Mouse (Mus musculus) forebrain, embryonic 16.5 days (tissue): ENCODE results near the gene Slc8a3. TPM values are rescaled to one million over a fixed set of nuclear protein-coding genes. Genes with fewer than 3 reads are reported as not detected.
A peak's percentile ranks its signal among the peaks of the same experiment; 100 is the strongest.

Experiments
- ATAC-seq: fragments of 200-750 bp; cut with Nextera tagmentation; 2 replicates; pipeline ENCODE4 v1.8.0; 2017; ENCODE audit warnings: mild to moderate bottlenecking, moderate library complexity
- H3K27ac ChIP-seq: fragments of 300-500 bp; sonication (generic); 2 replicates; pipeline ENCODE4 v1.5.1; 2014; ENCODE audit warnings: low read length, control low read depth
- H3K27me3 ChIP-seq: fragments of 300-500 bp; sonication (generic); replicated peaks from 2 replicates; pipeline ENCODE4 v1.6.1; 2014; ENCODE audit warnings: low read length; ENCODE audit not compliant: control insufficient read depth, insufficient read depth
- H3K36me3 ChIP-seq: fragments of 300-500 bp; sonication (generic); 2 replicates; pipeline ENCODE4 v1.6.1; 2014; ENCODE audit not compliant: control insufficient read depth, insufficient read depth
- H3K4me1 ChIP-seq: fragments of 300-500 bp; sonication (generic); replicated peaks from 2 replicates; pipeline ENCODE4 v1.6.1; 2014; ENCODE audit warnings: low read length; ENCODE audit not compliant: control insufficient read depth, insufficient read depth
- H3K4me2 ChIP-seq: fragments of 300-500 bp; sonication (generic); 2 replicates; pipeline ENCODE4 v1.6.1; 2014; ENCODE audit warnings: mild to moderate bottlenecking, low read length, control low read depth
- H3K4me3 ChIP-seq: fragments of 300-500 bp; sonication (generic); replicated peaks from 2 replicates; pipeline ENCODE4 v1.5.1; 2014; ENCODE audit warnings: mild to moderate bottlenecking, low read length, control low read depth
- H3K9ac ChIP-seq: fragments of 300-500 bp; sonication (generic); replicated peaks from 2 replicates; pipeline ENCODE4 v1.6.1; 2014; ENCODE audit warnings: low read depth, low read length, control low read depth
- H3K9me3 ChIP-seq: fragments of 300-500 bp; sonication (generic); 2 replicates; pipeline ENCODE4 v1.6.1; 2016; ENCODE audit warnings: low read length; ENCODE audit not compliant: control insufficient read depth
- WGBS: fragments of 180-500 bp; shearing (Covaris S2); extraction: QIAGEN DNeasy Blood & Tissue Kit; methylation state at CpG from one replicate; pipeline ENCODE4 v1.1.7; 2014; 5-methylcytosine and 5-hydroxymethylcytosine counted together
- polyA plus RNA-seq: library from polyadenylated mRNA; unstranded; fragments of >200 nt; fragmentation: Nextera tagmentation; extraction: Ambion mirVana; gene quantifications from 2 replicates; pipeline ENCODE4 v1.2.1, GENCODE M21; 2015

Slc8a3 gene
- polyA plus RNA-seq, 1 experiment from 2014 or later, result 7.0 TPM

DNA sequence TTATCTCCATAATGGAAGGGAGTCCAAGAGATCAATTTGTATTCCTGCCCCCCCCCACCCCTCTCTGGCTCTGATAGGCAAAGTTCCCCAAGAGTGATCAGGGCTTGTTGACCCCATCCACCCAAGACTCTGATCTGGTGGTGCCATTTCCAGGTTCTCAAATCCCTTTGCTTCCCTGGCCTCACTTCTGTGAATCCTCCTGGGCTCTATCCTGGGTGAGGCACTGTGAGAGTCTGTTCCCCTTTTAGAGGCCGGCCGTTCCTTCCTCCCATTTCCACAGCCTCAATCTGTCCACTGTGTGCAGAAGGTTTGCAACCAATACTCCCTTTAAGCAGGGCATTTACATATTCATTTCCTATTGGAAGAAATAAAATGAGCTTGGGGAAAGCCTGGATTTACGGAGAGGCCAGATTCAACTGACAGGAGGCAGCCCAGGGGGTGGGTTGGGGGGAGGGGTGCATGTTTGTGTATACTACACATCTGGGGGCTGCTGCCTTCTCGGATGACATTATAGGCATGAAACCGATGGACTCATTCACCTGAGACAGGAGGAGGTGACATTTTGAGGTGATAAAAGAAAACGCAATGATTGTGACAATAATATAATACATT, 106.9 kb downstream of the Slc8a3 start:
- Histone ChIP-seq H3K27me3 (no peaks in the 10 kb centered on the region), H3K4me1 (peaks cover 29% of the 10 kb centered on the region), H3K4me3 (no peak overlapping the region), H3K9ac (no peak overlapping the region), H3K27ac (peak overlapping the region; percentile 52), H3K9me3 (no peaks in the 10 kb centered on the region), H3K36me3 (no peaks in the 10 kb centered on the region), H3K4me2 (no peak overlapping the region)
- 34% methylated on average over 6 of the region's 6 CpGs for WGBS
- ATAC-seq, result no peak

GRCm38 (mm10) chr12:81224843-81225242, 108.1 kb downstream of the Slc8a3 start:
- 56% methylated on average over 2 of the region's 2 CpGs for WGBS
- H3K27ac ChIP-seq, result no peak overlapping the region
- H3K36me3 ChIP-seq, result no peaks in the 10 kb centered on the region
- H3K9me3 ChIP-seq, result no peaks in the 10 kb centered on the region
- H3K9ac ChIP-seq, result no peak overlapping the region
- no peak overlapping the region for H3K4me2 ChIP-seq
- H3K4me3 ChIP-seq, result no peak overlapping the region
- ATAC-seq, result no peak
- peaks cover 29% of the 10 kb centered on the region for H3K4me1 ChIP-seq
- no peaks in the 10 kb centered on the region for H3K27me3 ChIP-seq

GRCm38 (mm10) chr12:81223276-81223675, 109.7 kb downstream of the Slc8a3 start:
- Histone ChIP-seq H3K4me3 (no peak overlapping the region), H3K9ac (no peak overlapping the region), H3K4me2 (no peak overlapping the region), H3K36me3 (no peaks in the 10 kb centered on the region), H3K27ac (no peak overlapping the region), H3K4me1 (peaks cover 25% of the 10 kb centered on the region), H3K27me3 (no peaks in the 10 kb centered on the region), H3K9me3 (no peaks in the 10 kb centered on the region)
- no peak for ATAC-seq
- WGBS, result 83% methylated on average over 2 of the region's 2 CpGs

DNA sequence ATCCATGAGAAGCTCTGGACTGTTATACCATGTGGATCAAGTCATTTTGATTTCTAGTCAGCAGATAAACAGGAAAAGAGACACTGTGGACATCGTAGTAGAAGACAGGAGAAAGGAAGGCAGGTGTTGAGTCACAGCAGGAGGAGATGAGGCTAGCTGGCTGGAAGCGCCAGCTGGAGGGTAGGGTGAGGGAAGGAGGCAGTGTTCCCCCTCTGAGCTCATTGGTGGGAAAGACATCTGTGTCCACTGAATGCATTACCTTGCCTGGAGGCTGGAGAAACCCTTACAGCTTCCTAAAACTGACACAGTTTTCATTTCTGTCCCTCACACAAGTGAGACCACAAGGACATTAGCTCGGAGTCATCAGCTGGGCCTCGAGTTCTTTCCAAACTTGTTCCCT, 113.6 kb downstream of the Slc8a3 start:
- 83% methylated on average over 4 of the region's 4 CpGs for WGBS
- no peak for ATAC-seq
- Histone ChIP-seq H3K4me2 (no peak overlapping the region), H3K27me3 (no peaks in the 10 kb centered on the region), H3K4me3 (no peak overlapping the region), H3K9me3 (no peaks in the 10 kb centered on the region), H3K4me1 (no peaks in the 10 kb centered on the region), H3K9ac (no peak overlapping the region), H3K27ac (no peak overlapping the region), H3K36me3 (no peaks in the 10 kb centered on the region)

GRCm38 (mm10) chr12:81208559-81208958, 124.4 kb downstream of the Slc8a3 start:
- Histone ChIP-seq H3K4me2 (no peak overlapping the region), H3K36me3 (no peaks in the 10 kb centered on the region), H3K27ac (no peak overlapping the region), H3K9ac (no peak overlapping the region), H3K9me3 (no peaks in the 10 kb centered on the region), H3K4me1 (no peaks in the 10 kb centered on the region), H3K4me3 (no peak overlapping the region), H3K27me3 (peaks cover 6% of the 10 kb centered on the region; the same call in 1 of the 2 replicates)
- no peak for ATAC-seq
- 78% methylated on average over 2 of the region's 2 CpGs for WGBS

- H3K27me3 ChIP-seq, result peaks cover 6% of the 10 kb centered on the region; the same call in 1 of the 2 replicates
- peak; percentile 88 for ATAC-seq
- H3K36me3 ChIP-seq, result no peaks in the 10 kb centered on the region
- H3K4me2 ChIP-seq, result no peak overlapping the region
- no peak overlapping the region for H3K9ac ChIP-seq
- 7% methylated on average over 6 of the region's 6 CpGs for WGBS
- no peak overlapping the region for H3K4me3 ChIP-seq
- H3K4me1 ChIP-seq, result no peaks in the 10 kb centered on the region
- H3K9me3 ChIP-seq, result no peaks in the 10 kb centered on the region
- H3K27ac ChIP-seq, result no peak overlapping the region
Measured at GRCm38 (mm10) chr12:81205619-81206560, 127.1 kb downstream of the Slc8a3 start.

DNA sequence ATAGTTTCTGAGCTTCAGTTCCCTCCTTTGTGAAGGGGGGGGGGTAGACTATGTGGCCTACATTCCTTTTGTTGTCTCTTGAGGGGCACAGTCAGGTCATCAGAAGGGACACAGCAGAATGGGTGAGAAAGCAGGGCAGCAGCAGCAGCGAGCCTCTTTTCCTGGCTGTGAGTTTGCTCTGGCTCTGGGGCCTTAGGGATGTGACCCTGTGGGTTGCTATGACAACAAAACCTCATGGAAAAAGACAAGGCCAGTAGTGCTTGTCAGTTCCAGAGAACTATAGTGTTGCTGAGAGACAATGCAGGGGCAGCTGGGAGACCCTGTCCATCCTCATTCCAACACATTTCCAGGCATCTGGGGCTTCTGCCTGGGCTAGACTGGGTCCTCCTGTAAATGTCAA, 129.8 kb downstream of the Slc8a3 start:
- no peak for ATAC-seq
- peaks cover 6% of the 10 kb centered on the region; the same call in 1 of the 2 replicates for H3K27me3 ChIP-seq
- WGBS, result 20% methylated on average over 1 of the region's 1 CpGs
- peaks cover 5% of the 10 kb centered on the region; the same call in 1 of the 2 replicates for H3K4me1 ChIP-seq
- no peaks in the 10 kb centered on the region for H3K36me3 ChIP-seq
- no peaks in the 10 kb centered on the region for H3K9me3 ChIP-seq
- H3K27ac ChIP-seq, result no peak overlapping the region
- H3K9ac ChIP-seq, result no peak overlapping the region
- no peak overlapping the region for H3K4me3 ChIP-seq
- H3K4me2 ChIP-seq, result no peak overlapping the region

- 28% methylated on average over 23 of the region's 23 CpGs for WGBS
- H3K4me3 ChIP-seq, result no peak overlapping the region
- no peaks in the 10 kb centered on the region for H3K9me3 ChIP-seq
- no peaks in the 10 kb centered on the region for H3K27me3 ChIP-seq
- H3K9ac ChIP-seq, result no peak overlapping the region
- peak; percentile 90 for ATAC-seq
- peak overlapping the region; percentile 26 for H3K4me2 ChIP-seq
- no peaks in the 10 kb centered on the region for H3K36me3 ChIP-seq
- H3K27ac ChIP-seq, result no peak overlapping the region
- H3K4me1 ChIP-seq, result peaks cover 5% of the 10 kb centered on the region; the same call in 1 of the 2 replicates
Measured at GRCm38 (mm10) chr12:81199280-81199955, 133.6 kb downstream of the Slc8a3 start.

- 84% methylated on average over 5 of the region's 5 CpGs for WGBS
- H3K4me1 ChIP-seq, result peaks cover 5% of the 10 kb centered on the region; the same call in 1 of the 2 replicates
- H3K9ac ChIP-seq, result no peak overlapping the region
- no peak overlapping the region for H3K27ac ChIP-seq
- no peak overlapping the region for H3K4me3 ChIP-seq
- ATAC-seq, result no peak
- no peaks in the 10 kb centered on the region for H3K36me3 ChIP-seq
- H3K27me3 ChIP-seq, result no peaks in the 10 kb centered on the region
- H3K9me3 ChIP-seq, result no peaks in the 10 kb centered on the region
- H3K4me2 ChIP-seq, result no peak overlapping the region
Measured at GRCm38 (mm10) chr12:81197468-81198075, 135.4 kb downstream of the Slc8a3 start.
